Mouse (Mus musculus) megakaryocyte, adult 5-6 weeks (primary cell): ENCODE results near the gene Gm47289. TPM values are rescaled to one million over a fixed set of nuclear protein-coding genes. Genes with fewer than 3 reads are reported as not detected.

Source experiments
- ATAC-seq: 2 replicates; pipeline ENCODE4 v1.8.0; 2016; ENCODE audit warnings: mild to moderate bottlenecking, inconsistent platforms; ENCODE audit not compliant: poor library complexity, severe bottlenecking
- total RNA-seq, 2 experiments: library from RNA; stranded (forward) in 1 of 2; stranded (reverse) in 1 of 2; fragments of 153-499, 151-499 nt in 1 of 2; fragments of 221-1000, 200-1000 nt in 1 of 2; gene quantifications; 2 replicates each; pipeline versions ENCODE4 v1.2.3 to v1.2.4; 2015 to 2017

Gene Gm47289
- total RNA-seq (2015) (not detected in 2 replicates), total RNA-seq (2017) (not detected in 2 replicates)

GRCm38 (mm10) chr9:119158861-119159260 lies at the start of gene Gm47289:
Gene Gm47289 (plus strand): TSS chr9:119159161.
- ATAC-seq, result no peak

GRCm38 (mm10) chr9:119109685-119110353 lies 49.1 kb upstream of the Gm47289 start:
- no peak for ATAC-seq

- ATAC-seq, result no peak
Observed at GRCm38 (mm10) chr9:119110640-119111039, 48.3 kb upstream of the Gm47289 start.

- ATAC-seq, result no peak
Observed at GRCm38 (mm10) chr9:119114911-119115310, 44.0 kb upstream of the Gm47289 start.

- ATAC-seq, result no peak
Observed at GRCm38 (mm10) chr9:119119409-119120167, 39.4 kb upstream of the Gm47289 start.

- ATAC-seq, result no peak
Observed at GRCm38 (mm10) chr9:119120168-119120560, 38.8 kb upstream of the Gm47289 start.

- ATAC-seq, result peak; percentile 62
Observed at GRCm38 (mm10) chr9:119122596-119123369, 36.2 kb upstream of the Gm47289 start.

- no peak for ATAC-seq
Observed at GRCm38 (mm10) chr9:119128436-119129181, 30.4 kb upstream of the Gm47289 start.

GRCm38 (mm10) chr9:119130692-119131091 lies 28.3 kb upstream of the Gm47289 start:
- ATAC-seq, result no peak

GRCm38 (mm10) chr9:119138836-119139235 lies 20.1 kb upstream of the Gm47289 start:
- no peak for ATAC-seq

GRCm38 (mm10) chr9:119142066-119142465 lies 16.9 kb upstream of the Gm47289 start:
- ATAC-seq, result no peak

- no peak for ATAC-seq
Observed at GRCm38 (mm10) chr9:119143372-119143771, 15.6 kb upstream of the Gm47289 start.

GRCm38 (mm10) chr9:119144696-119145095 lies 14.3 kb upstream of the Gm47289 start:
- ATAC-seq, result no peak

GRCm38 (mm10) chr9:119145137-119145536 lies 13.8 kb upstream of the Gm47289 start:
- no peak for ATAC-seq

GRCm38 (mm10) chr9:119145638-119146037 lies 13.3 kb upstream of the Gm47289 start:
- no peak for ATAC-seq

- no peak for ATAC-seq
Observed at GRCm38 (mm10) chr9:119146098-119146770, 12.7 kb upstream of the Gm47289 start.

- ATAC-seq, result no peak
Observed at GRCm38 (mm10) chr9:119149601-119150000, 9.4 kb upstream of the Gm47289 start.

GRCm38 (mm10) chr9:119151751-119152150 lies 7.2 kb upstream of the Gm47289 start:
- ATAC-seq, result no peak

GRCm38 (mm10) chr9:119155416-119155815 lies 3.5 kb upstream of the Gm47289 start:
- ATAC-seq, result no peak

- no peak for ATAC-seq
Observed at GRCm38 (mm10) chr9:119155826-119156225, 3.1 kb upstream of the Gm47289 start.
